Mouse (Mus musculus) ES-CJ7 (cell line): ENCODE measurements around the gene Slc46a2.
A peak's percentile ranks its signal among the peaks of the same experiment; 100 is the strongest.

Experiments used
- DNase-seq: peaks from one replicate; pipeline ENCODE4 v3.0.0; 2011; ENCODE audit warnings: low read depth, low spot score

Slc46a2 gene

DNA sequence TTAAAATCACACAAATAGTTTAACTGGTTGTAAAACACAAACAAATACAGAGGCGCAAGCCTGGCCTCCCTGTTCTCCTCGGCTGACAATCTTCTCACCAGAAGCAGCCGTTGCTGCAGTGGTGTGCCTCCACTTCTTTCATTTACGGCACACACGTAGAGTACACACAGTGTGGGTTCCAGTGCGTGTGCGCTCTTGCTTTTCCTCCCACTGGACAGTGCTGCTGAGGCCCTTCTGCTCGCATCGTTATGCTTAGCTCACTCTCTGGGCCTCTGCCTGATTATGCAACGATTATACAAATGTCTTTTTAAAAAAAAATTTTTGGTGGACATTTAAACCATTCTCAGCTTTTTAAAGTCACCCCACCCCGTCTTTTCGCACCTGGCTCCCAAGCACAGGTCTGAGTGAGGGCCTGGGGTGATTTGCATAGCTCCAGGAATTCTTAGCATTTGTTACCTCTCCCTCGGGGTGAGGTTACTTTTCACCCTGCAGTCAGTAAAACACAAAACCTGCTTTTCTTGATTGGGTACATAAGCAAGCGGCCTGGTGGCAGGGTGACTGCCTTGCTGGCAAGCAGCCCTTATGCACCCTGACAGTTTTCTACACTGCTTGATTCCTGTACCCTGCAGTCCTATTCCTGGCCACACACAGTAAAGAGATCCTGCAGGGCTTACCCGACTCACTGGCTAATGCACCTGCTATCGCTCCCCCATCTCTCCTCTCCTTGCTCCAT is 55.0 kb downstream of the Slc46a2 start:
- DNase-seq: peak; percentile 27
